Mouse (Mus musculus): ENCODE measurements at regions not wholly inside any gene's neighbourhood (a gene's known extent, or its start where the extent isn't known, plus 50 kb on each side); places are given as distances from the start of the nearest gene placed in this dataset.
"Not testable (repeated sequence)": the region's sequence is repeated elsewhere in the genome, so short reads cannot be mapped to it uniquely, and the experiment has no call there.

DNA sequence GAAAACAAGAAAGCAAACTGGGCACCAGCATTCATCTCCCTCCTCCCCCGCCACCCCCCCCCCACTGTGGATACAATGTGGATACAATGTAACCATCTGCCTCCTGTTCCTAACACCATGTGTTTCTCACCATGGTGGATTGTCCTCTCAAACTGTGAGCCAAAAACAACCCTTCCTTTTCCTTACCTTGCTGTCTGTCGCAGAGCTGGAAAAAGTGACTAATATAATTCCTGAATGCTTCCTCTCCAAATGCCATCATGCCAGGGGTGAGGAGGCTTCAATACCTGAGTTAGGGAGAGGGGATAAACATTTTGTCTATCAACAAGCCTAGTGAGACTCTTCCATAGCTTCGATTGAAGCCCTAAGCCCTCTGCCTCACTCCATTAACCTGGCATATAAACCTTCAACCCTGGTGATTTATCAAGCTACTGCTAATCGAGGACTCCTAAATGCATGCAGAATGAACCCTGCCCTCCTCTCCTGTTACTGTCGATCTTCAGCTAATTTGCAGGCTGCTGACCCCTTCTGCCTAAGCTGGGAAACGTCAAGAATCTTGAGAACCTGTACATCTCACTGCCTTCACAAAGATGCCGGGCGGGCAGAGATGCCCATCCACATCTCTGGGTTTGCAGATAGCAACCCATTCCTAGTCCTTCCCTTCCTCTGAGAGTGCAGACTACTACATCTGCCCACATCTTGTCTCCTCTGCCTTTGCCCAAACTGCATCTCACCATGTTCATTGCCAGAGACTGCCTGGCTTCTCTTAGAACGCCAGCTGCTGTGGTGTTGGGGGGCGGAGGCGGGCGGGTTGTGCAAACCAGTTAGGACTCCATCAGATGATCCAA, 184.3 kb upstream of the Rpl38 start:
- DNase-seq (ENCODE audit: low spot score) = no peak

GRCm38 (mm10) chr11:114483350-114483749, 185.0 kb upstream of the Rpl38 start:
- not testable (repeated sequence) for DNase-seq (ENCODE audit: low spot score)

GRCm38 (mm10) chr11:114482070-114482469, 186.3 kb upstream of the Rpl38 start:
- no peak for DNase-seq (ENCODE audit: low spot score)

- DNase-seq (ENCODE audit: low spot score) = no peak
Measured at GRCm38 (mm10) chr11:114481037-114481436, 187.3 kb upstream of the Rpl38 start.

GRCm38 (mm10) chr11:114480119-114480540, 188.2 kb upstream of the Rpl38 start:
- no peak for DNase-seq (ENCODE audit: low spot score)

DNA sequence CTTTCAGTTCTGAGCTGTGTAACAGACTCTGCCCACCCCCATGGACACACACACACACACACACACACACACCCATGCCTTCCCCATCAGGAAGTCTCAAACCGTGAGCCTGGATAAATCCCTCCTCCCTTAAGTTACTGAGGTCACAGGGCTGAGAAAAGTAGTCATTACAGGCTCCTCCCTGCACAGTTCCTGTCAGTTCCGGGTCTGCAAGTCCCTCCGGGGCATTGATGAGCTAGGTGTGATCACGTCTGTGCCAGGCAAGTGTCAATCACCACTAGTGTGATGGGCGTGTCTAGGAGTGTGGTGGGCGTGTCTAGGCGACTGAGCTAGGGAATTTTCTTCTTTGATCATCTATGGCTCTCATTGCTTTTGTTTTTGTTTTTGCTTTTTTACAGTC, 189.6 kb upstream of the Rpl38 start:
- no peak for DNase-seq (ENCODE audit: low spot score)

DNA sequence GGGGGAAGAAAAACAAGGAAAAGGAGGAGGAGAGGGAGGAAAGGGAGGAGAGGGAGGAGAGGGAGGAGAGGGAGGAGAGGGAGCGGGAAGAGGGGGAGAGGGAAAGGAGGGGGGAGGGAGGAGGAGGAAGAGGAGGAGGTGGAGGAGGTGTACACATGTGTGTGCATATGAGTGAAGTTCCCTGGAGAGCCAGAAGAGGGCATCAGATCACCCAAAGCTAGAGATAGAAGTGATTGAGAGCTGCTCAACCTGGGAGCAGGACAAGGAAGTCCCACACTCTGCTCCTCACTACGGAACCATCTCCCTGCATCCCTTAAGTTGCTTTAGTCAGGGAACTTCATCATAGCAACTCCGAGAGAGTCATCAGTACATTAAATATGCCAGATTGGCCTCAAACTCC, 191.0 kb upstream of the Rpl38 start:
- peak; percentile 11 for DNase-seq (ENCODE audit: low spot score)

DNA sequence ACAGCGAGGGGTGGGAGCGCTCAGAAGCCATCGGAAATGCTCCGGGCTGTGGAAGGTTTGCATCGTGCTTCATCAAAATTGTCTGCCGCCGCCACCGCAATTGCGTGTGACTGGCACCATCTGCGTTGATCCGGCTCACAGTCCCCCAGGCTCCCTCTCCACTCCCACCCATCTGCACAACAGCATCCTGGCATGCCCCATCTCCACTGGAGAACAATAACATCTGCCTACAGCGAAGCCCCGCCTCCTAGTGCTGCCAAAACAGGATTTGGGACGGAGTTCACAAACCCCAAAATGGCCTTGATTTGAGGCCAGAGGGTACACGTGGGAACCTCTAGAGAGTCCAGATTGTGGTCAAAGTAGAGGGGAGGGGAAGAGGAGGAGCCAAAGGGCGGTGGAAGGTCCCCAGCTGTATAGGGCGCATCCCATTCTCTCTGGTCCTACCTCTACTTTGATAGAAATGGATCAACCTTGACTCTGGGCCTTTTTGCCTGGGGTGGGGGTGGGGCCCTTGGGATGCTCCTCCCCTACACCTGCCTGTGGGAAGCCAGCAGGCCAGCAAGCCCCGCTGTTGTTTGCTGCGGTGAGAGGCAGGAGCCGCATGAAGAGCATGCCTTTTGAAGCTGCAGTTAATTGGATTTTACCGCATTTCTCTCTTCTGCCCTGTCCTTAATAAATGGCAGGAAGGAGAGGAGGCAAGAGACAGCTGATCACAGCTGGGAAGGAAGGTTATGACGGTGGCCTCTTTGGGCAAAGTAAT, 195.6 kb upstream of the Rpl38 start:
- no peak for DNase-seq (ENCODE audit: low spot score)

GRCm38 (mm10) chr11:114468394-114468793, 199.9 kb upstream of the Rpl38 start:
- no peak for DNase-seq (ENCODE audit: low spot score)

GRCm38 (mm10) chr11:114467803-114468202, 200.5 kb upstream of the Rpl38 start:
- DNase-seq (ENCODE audit: low spot score) = no peak

GRCm38 (mm10) chr11:114465486-114465885, 202.8 kb upstream of the Rpl38 start:
- DNase-seq (ENCODE audit: low spot score) = no peak

DNA sequence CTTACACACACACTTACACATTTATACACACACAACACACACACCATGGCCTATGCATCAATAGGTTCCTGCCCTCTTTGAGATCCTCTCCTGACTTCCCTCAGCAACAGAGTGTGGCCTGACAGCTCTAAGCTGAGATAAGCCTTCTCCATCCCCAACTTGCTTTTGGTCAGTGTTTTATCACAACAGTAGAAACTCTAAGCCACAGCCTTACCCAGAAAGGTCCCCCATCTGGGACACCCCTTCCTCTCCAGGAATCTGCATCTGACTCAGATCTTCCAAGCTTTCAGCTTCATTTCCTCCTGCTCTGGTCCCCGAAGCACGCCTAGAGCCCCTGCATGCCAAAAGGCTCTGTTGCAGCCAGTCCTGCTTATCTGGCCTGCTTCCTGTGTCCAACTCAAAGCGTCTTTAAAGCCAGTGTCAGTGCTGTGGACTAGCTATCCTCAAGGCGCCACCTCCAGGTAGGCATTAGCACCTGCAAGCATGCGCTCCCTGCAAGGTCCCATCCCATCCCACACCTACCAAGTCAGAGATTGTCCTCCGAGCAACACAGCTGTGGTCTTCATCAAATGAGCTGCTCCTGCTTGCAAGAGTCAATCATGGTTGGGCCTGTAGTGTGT, 205.5 kb upstream of the Rpl38 start:
- DNase-seq (ENCODE audit: low spot score) = no peak

DNA sequence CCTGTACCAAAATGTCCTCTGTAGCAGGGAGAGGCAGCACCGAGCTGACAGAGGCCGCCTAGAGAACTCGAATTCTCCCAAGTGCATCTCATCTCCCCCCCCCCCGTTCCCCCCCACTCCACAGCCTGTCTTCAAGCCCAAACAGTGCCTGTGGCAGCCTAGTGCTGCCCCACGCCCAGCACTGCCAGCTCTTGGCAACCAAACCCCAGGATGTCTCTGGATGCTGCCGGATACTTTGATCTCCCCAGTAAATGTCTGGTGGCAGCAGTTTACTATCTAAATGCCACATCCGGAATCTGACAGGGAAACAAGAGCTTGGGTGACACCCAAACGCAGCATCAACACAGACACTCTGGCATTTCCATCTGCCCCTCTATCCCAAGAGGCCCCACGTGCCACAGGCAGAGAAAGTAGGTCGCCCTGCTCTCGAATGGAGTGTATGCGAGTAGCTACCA, 213.4 kb upstream of the Rpl38 start:
- DNase-seq (ENCODE audit: low spot score) = no peak

GRCm38 (mm10) chr11:114448776-114449401, 219.4 kb upstream of the Rpl38 start:
- no peak for DNase-seq (ENCODE audit: low spot score)

DNA sequence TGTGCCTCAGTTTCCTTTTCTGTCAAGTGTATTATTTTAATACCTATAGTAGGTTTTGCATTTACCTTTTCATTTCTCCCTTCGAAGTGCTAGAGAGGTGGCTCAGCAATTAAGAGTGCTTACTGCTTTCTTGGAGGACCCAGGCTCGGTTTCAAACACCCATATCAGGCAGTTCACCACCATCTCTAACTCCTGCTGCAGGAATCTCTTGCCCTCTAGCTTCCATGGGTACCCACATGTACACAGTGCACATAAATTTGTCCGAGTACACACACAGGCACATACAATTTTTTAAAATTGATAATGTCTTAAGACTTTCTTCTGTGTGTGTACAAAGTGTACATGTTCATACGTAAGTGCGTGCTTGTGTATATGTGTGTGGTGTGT, 220.9 kb upstream of the Rpl38 start:
- DNase-seq (ENCODE audit: low spot score) = no peak

DNA sequence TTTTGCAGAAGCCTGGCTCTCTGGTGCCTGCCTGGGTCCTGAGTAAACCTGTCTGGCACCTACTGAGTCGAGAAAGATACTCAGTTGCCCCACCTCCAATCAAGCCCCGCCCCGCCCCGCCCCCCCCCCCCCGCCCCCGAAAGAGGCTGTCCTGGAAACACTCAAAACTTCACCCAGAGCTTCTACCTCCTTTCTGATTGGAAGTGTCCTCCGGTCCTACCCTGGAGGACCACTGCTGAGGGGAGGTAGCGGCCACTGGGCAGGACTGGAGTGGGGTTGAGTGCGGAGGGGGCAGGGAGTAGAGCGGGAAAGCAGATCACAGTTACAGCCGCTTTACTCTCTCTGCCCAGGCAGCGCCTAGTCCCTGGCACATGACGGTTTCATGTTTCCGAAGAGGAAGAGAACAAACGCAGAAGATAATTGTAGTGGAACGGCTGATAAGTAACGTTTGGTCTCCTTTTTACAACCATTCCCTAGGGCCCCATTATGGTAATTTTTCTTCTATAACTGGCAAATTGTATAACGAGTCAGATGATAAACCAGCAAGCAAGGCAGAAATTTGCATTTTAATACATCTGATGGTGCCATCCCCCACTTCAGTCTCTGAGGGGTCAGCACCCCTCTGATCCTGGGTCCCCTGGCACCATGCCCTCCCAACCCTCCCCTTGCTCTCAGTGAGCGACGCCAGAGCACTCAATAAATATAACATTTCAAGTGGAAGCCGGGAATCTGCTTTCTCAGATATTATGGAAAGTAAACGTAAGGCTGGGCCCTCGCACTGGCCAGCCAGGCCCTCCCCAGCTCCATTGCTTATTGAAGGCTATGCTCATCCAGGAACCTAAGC, 221.5 kb upstream of the Rpl38 start:
- peak; percentile 43 for DNase-seq (ENCODE audit: low spot score)

DNA sequence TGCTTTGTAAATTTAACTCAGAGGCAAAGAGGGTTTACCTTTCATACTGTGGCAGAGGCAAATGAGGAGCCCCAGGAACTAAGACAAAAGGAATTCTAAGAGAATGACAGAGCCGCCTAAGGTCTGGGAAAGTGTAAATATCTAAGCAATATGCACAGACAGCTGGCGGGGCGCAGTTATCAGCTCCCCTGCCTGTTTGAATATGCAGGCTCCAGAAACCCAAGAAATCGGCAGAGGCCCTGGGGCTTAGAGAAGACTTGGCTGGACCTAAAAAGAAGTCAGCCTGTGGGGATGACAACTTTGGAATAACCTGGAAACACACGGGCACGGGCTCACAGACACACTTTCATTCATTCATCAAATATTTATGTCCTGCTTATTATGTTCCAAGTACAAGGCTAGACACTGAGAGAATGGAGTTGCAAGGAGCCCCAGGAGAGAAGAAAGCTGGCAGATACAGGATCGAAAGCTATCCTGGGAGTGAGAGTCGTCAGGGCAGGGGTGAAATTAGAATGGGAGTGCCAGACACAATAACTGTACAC, 222.2 kb upstream of the Rpl38 start:
- DNase-seq (ENCODE audit: low spot score) = peak; percentile 26

- no peak for DNase-seq (ENCODE audit: low spot score)
Measured at GRCm38 (mm10) chr11:114444211-114444610, 224.1 kb upstream of the Rpl38 start.

- no peak for DNase-seq (ENCODE audit: low spot score)
Measured at GRCm38 (mm10) chr11:114443444-114443843, 224.9 kb upstream of the Rpl38 start.

DNA sequence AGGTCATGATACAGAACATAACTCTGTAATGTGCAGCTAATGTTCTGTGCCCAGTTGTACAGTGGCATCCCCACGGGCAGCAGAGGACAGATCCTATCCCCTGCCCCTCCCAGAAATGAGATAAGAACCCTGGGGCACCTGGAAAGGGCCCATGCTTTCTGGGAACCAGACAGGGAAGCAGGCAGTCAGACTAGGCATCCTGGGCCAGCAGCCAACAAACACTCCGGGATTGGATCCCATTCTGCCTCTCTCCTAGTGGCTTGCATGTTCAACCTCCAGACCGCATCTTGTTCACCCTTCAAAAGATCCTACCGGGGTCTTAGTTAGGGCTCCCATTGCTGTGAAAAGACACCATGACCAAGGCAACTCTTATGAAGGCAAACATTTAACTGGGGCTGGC, 229.0 kb upstream of the Rpl38 start:
- no peak for DNase-seq (ENCODE audit: low spot score)

GRCm38 (mm10) chr11:114435788-114436187, 232.5 kb upstream of the Rpl38 start:
- no peak for DNase-seq (ENCODE audit: low spot score)
